In genomic region chr17:21368018-21368417, GRCm38 (mm10) we compare ENCODE assay signal across 21 mouse cellular contexts. TPM values are rescaled to one million over a fixed set of nuclear protein-coding genes. Genes with fewer than 3 reads are reported as not detected.
"Had no signal": no experiment of that assay in that cellular context is flagged by ENCODE, and none has a peak within 500 bp of the region (broad histone marks: within the 10 kb centered on the region; RNA-seq: fewer than 3 reads in every experiment).

No protein-coding gene starts in this region.

RNA-seq across cellular contexts. Expression of gene Zfp677, which starts 15.5 kb away (rescaled TPM):
- polyA plus RNA-seq: erythroblast, embryonic 14.5 days had no signal

RNA-seq across cellular contexts. Expression of gene Zfp54, which starts 55.0 kb away (rescaled TPM):
- polyA plus RNA-seq: erythroblast, embryonic 14.5 days had no signal

RNA-seq across cellular contexts. Expression of gene Vmn1r237, which starts 56.4 kb away (rescaled TPM):
- polyA plus RNA-seq: cortical plate, adult 2 months; embryonic facial prominence, embryonic 10.5 days; embryonic facial prominence, embryonic 11.5 days; embryonic facial prominence, embryonic 12.5 days; embryonic facial prominence, embryonic 13.5 days; embryonic facial prominence, embryonic 14.5 days; embryonic facial prominence, embryonic 15.5 days; erythroblast, embryonic 14.5 days; forebrain, embryonic 10.5 days; forebrain, embryonic 11.5 days; forebrain, embryonic 12.5 days; forebrain, embryonic 13.5 days; forebrain, embryonic 14.5 days; forebrain, embryonic 15.5 days; forebrain, embryonic 16.5 days; forebrain, postnatal 0 days; frontal cortex, adult 2 months; gonadal fat pad, adult 2 months; heart, adult 2 months; heart, embryonic 10.5 days; heart, embryonic 11.5 days had no signal
